Mouse (Mus musculus): Measurements from ENCODE around the gene Ttc7b.

Ttc7b gene

GRCm38 (mm10) chr12:100275850-100276249 lies 244.8 kb downstream of the Ttc7b start:
- DNase-seq (ENCODE audit: low spot score): no peak

- no peak for DNase-seq (ENCODE audit: low spot score)
Observed at GRCm38 (mm10) chr12:100273033-100273432, 247.6 kb downstream of the Ttc7b start.

GRCm38 (mm10) chr12:100269967-100270662 lies 250.5 kb downstream of the Ttc7b start:
- DNase-seq (ENCODE audit: low spot score): no peak

- peak; percentile 53 for DNase-seq (ENCODE audit: low spot score)
Observed at GRCm38 (mm10) chr12:100268011-100268410, 252.6 kb downstream of the Ttc7b start.

GRCm38 (mm10) chr12:100265546-100266309 lies 254.9 kb downstream of the Ttc7b start:
- no peak for DNase-seq (ENCODE audit: low spot score)

- DNase-seq (ENCODE audit: low spot score): no peak
Observed at GRCm38 (mm10) chr12:100264941-100265340, 255.7 kb downstream of the Ttc7b start.

GRCm38 (mm10) chr12:100262846-100263245 lies 257.8 kb downstream of the Ttc7b start:
- DNase-seq (ENCODE audit: low spot score): no peak

- no peak for DNase-seq (ENCODE audit: low spot score)
Observed at GRCm38 (mm10) chr12:100261761-100262160, 258.9 kb downstream of the Ttc7b start.

- no peak for DNase-seq (ENCODE audit: low spot score)
Observed at GRCm38 (mm10) chr12:100260151-100260550, 260.5 kb downstream of the Ttc7b start.

- DNase-seq (ENCODE audit: low spot score): no peak
Observed at GRCm38 (mm10) chr12:100257779-100258178, 262.8 kb downstream of the Ttc7b start.

GRCm38 (mm10) chr12:100255441-100255949 lies 265.1 kb downstream of the Ttc7b start:
- no peak for DNase-seq (ENCODE audit: low spot score)

GRCm38 (mm10) chr12:100254471-100254870 lies 266.2 kb downstream of the Ttc7b start:
- DNase-seq (ENCODE audit: low spot score): no peak

Data from yolk sac, embryonic 10.5 days (tissue).